Mouse (Mus musculus) kidney, embryonic 14.5 days (tissue): ENCODE measurements at regions not wholly inside any gene's neighbourhood (a gene's known extent, or its start where the extent isn't known, plus 50 kb on each side); places are given as distances from the start of the nearest gene placed in this dataset.
A peak's percentile ranks its signal among the peaks of the same experiment; 100 is the strongest.

Experiments
- ATAC-seq: fragments of 200-750 bp; cut with Nextera tagmentation; 2 replicates; pipeline ENCODE4 v1.8.0; 2017; ENCODE audit warnings: moderate number of reproducible peaks, mild to moderate bottlenecking, moderate TSS enrichment, moderate library complexity; ENCODE audit not compliant: low FRiP score, low TSS enrichment
- H3K27ac ChIP-seq: fragments of 300-500 bp; sonication (generic); 2 replicates; pipeline ENCODE4 v1.5.1; 2014; ENCODE audit warnings: low read depth, mild to moderate bottlenecking, low read length, moderate library complexity, mixed read lengths
- H3K27me3 ChIP-seq: fragments of 300-500 bp; sonication (generic); 2 replicates; pipeline ENCODE4 v1.6.1; 2014; ENCODE audit warnings: mild to moderate bottlenecking, low read length; ENCODE audit not compliant: control insufficient read depth, insufficient read depth
- H3K36me3 ChIP-seq: fragments of 300-500 bp; sonication (generic); 2 replicates; pipeline ENCODE4 v1.6.1; 2014; ENCODE audit warnings: low read length, mixed read lengths; ENCODE audit not compliant: control insufficient read depth, insufficient read depth
- H3K4me1 ChIP-seq: fragments of 300-500 bp; sonication (generic); 2 replicates; pipeline ENCODE4 v1.6.1; 2014; ENCODE audit warnings: low read length, mixed read lengths; ENCODE audit not compliant: control insufficient read depth, insufficient read depth
- H3K4me2 ChIP-seq: fragments of 300-500 bp; sonication (generic); replicated peaks from 2 replicates; pipeline ENCODE4 v1.6.1; 2014; ENCODE audit warnings: low read depth, mild to moderate bottlenecking, low read length
- H3K4me3 ChIP-seq: fragments of 300-500 bp; sonication (generic); 2 replicates; pipeline ENCODE4 v1.5.1; 2014; ENCODE audit warnings: mild to moderate bottlenecking, low read length
- H3K9ac ChIP-seq: fragments of 300-500 bp; sonication (generic); 2 replicates; pipeline ENCODE4 v1.6.1; 2014; ENCODE audit warnings: low read depth, mild to moderate bottlenecking, low read length, moderate library complexity
- H3K9me3 ChIP-seq: fragments of 300-500 bp; sonication (generic); 2 replicates; pipeline ENCODE4 v1.6.1; 2016; ENCODE audit warnings: low read length; ENCODE audit not compliant: control insufficient read depth
- WGBS: fragments of 180-500 bp; shearing (Covaris S2); extraction: QIAGEN DNeasy Blood & Tissue Kit; methylation state at CpG from one replicate; pipeline ENCODE4 v1.1.7; 2014; 5-methylcytosine and 5-hydroxymethylcytosine counted together

GRCm38 (mm10) chr12:99643016-99643415, 79.6 kb upstream of the Foxn3 start:
- peaks cover 25% of the 10 kb centered on the region for H3K9me3 ChIP-seq
- H3K4me2 ChIP-seq = no peak overlapping the region
- H3K4me3 ChIP-seq = no peak overlapping the region
- WGBS = 98% methylated on average over 16 of the region's 16 CpGs
- no peak for ATAC-seq
- no peak overlapping the region for H3K9ac ChIP-seq
- H3K27me3 ChIP-seq = peaks cover 4% of the 10 kb centered on the region
- no peaks in the 10 kb centered on the region for H3K36me3 ChIP-seq
- no peak overlapping the region for H3K27ac ChIP-seq
- no peaks in the 10 kb centered on the region for H3K4me1 ChIP-seq

DNA sequence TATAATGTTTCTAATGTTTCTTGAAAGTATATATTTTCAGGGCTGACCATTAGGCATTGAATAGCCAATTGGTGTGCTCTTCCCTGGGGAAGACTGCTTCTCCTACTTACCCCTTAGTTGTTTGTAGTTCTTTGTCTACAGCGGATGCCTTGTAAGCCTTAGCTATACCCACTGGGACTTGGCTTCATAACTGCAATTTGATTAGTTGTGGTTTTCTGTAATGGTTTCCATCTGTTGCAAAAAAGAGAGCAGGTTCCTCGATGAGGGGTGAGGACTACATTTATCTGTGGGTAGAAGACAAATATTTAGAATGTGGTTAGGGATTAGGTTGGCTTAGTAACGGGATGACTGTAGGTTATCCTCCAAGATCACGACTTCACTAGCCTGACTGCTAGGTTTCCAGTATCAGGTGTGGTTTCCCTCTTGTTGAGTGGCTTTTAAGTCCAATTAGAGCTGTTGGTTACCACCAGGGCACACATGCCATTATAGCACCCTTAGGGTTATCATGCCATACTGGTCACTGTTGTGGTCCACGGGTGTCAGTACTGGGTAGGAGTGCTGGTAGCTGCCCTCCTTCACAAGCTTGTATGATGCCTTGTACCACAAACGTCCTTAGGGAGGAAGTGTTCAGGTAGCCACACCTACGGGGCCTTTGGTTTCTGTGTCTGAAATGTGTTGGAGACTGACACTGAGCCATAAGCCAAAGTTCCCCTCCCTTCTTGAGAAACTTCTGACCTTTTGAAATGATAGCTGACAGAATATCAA, 78.9 kb upstream of the Foxn3 start:
- Histone ChIP-seq H3K9ac (no peak overlapping the region), H3K27ac (no peak overlapping the region), H3K4me3 (no peak overlapping the region), H3K4me1 (no peaks in the 10 kb centered on the region), H3K36me3 (no peaks in the 10 kb centered on the region), H3K9me3 (peaks cover 25% of the 10 kb centered on the region), H3K27me3 (peaks cover 4% of the 10 kb centered on the region), H3K4me2 (no peak overlapping the region)
- 91% methylated on average over 7 of the region's 7 CpGs for WGBS
- no peak for ATAC-seq

DNA sequence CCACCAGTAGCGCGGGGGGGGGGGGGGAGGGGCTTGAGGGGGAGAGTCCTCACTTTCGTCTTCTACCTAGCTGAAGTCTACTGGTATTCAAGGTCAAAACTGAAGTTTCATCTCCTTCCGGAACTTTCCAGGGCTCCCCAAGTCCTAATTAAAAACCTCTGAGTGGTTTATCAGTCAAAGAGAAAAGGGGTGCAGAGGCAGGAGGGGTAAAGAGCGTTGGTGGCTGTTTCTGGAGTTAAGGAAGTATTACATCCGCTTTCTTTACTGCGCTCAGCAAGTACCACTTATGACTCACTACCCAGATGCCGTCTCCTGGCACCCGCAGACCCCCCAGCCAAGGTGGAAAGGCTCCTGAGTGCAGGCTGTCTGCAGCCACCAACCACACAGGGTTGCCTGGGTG, 77.9 kb upstream of the Foxn3 start:
- Histone ChIP-seq H3K4me3 (no peak overlapping the region), H3K36me3 (no peaks in the 10 kb centered on the region), H3K4me2 (peak overlapping the region; percentile 32), H3K9ac (no peak overlapping the region), H3K27me3 (peaks cover 4% of the 10 kb centered on the region), H3K4me1 (no peaks in the 10 kb centered on the region), H3K27ac (no peak overlapping the region), H3K9me3 (peaks cover 25% of the 10 kb centered on the region)
- ATAC-seq = no peak
- WGBS = 57% methylated on average over 7 of the region's 9 CpGs

DNA sequence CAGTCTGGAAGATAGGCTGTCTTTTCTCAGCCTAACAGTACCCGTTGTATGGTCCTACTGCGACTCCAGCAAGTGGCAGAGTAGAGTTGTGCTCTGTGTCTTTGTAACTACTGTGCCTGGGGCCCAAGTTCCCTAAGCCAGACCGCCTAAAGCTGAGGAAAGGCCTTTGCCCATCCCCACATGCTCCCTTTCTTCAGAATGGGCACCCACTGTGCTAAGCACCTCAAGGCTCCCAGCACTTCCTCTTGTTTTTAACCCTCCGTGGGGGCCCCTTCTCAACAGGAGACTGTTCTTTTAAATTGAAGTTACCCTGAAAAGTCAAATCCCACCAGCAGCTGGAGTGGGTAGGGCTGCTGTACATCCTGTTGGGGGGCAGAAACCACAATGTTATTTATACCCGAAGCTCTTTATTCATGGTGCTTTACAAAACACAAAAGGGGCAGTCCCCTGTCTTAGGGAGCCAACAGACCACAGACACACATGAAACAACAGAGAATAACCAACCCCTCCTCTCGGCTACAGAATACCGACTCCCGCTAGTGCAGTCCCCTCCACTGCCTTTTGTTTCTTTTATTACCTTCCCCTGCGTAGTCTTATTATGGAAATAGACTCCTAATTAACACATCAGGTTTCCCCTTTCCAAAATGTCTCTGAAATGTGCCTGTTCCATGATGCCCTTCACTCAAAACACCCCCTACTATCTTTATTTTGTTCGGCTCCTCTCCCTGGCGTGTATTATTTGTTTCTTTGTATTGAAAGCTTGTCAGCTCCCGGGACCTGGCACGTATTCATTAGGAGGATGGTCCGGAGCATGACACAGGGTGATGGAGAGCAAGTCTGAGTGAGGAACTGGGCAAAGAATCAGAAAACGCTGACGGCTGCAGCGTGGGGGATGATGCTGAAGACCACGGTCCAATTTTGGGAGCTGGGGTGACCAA, 77.1 kb upstream of the Foxn3 start:
- Histone ChIP-seq H3K27me3 (peaks cover 4% of the 10 kb centered on the region), H3K4me1 (no peaks in the 10 kb centered on the region), H3K4me2 (peak overlapping the region; percentile 32), H3K9me3 (peaks cover 23% of the 10 kb centered on the region), H3K4me3 (no peak overlapping the region), H3K36me3 (no peaks in the 10 kb centered on the region), H3K9ac (no peak overlapping the region), H3K27ac (no peak overlapping the region)
- WGBS = 16% methylated on average over 18 of the region's 18 CpGs
- no peak for ATAC-seq

- Histone ChIP-seq H3K9ac (no peak overlapping the region), H3K4me2 (no peak overlapping the region), H3K4me3 (no peak overlapping the region), H3K9me3 (peaks cover 19% of the 10 kb centered on the region), H3K36me3 (no peaks in the 10 kb centered on the region), H3K4me1 (no peaks in the 10 kb centered on the region), H3K27ac (no peak overlapping the region), H3K27me3 (peaks cover 4% of the 10 kb centered on the region)
- no peak for ATAC-seq
- WGBS = 37% methylated on average over 8 of the region's 8 CpGs
Observed at GRCm38 (mm10) chr12:99639847-99640213, 76.4 kb upstream of the Foxn3 start.

DNA sequence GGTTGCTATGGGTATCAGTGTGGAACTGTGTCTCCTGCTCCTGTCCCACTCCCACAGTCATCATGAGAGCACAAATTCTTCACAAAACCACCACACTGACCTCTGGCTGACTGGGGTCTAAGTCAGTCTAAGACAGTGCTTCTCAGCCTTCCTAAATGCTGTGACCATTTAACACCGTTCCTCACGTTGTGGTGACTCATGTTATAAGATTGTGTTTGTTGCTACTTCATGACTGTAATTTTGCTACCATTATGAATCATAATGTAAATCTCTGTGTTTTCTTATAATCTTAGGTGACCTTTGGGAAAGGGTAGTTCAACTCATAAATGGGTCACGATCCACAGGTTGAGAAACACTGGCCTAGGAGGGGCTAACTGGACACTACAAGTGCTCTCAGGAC, 75.7 kb upstream of the Foxn3 start:
- peaks cover 4% of the 10 kb centered on the region for H3K27me3 ChIP-seq
- 89% methylated on average over 3 of the region's 3 CpGs for WGBS
- peaks cover 14% of the 10 kb centered on the region for H3K9me3 ChIP-seq
- H3K4me3 ChIP-seq = no peak overlapping the region
- no peak overlapping the region for H3K9ac ChIP-seq
- no peaks in the 10 kb centered on the region for H3K36me3 ChIP-seq
- H3K4me1 ChIP-seq = no peaks in the 10 kb centered on the region
- ATAC-seq = no peak
- no peak overlapping the region for H3K27ac ChIP-seq
- H3K4me2 ChIP-seq = no peak overlapping the region

GRCm38 (mm10) chr12:99637986-99638385, 74.6 kb upstream of the Foxn3 start:
- Histone ChIP-seq H3K27ac (no peak overlapping the region), H3K36me3 (no peaks in the 10 kb centered on the region), H3K4me1 (no peaks in the 10 kb centered on the region), H3K4me2 (no peak overlapping the region), H3K27me3 (peaks cover 4% of the 10 kb centered on the region), H3K9ac (no peak overlapping the region), H3K4me3 (no peak overlapping the region), H3K9me3 (peaks cover 5% of the 10 kb centered on the region)
- ATAC-seq = no peak
- 87% methylated on average over 5 of the region's 5 CpGs for WGBS

DNA sequence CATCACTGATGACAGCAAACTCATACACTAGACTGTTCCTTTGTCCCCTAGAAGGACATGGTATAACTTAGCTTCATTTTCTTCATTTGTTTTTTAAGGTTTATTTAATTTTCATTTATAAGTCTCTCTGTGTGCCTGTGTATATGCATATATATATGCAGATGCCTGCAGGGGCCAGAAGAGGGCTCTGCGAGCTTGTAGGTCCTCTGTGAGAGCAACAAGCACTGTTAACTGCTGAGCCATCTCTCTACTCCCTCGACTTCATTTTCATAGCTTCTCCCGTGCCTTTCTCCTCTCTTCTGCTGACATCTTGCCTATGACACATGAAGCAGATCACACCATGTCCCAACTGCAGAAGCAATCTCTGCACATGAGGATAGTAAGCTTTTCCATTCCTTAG, 72.9 kb upstream of the Foxn3 start:
- H3K27me3 ChIP-seq = peaks cover 4% of the 10 kb centered on the region
- no peaks in the 10 kb centered on the region for H3K36me3 ChIP-seq
- WGBS = 92% methylated on average over 3 of the region's 3 CpGs
- H3K9ac ChIP-seq = no peak overlapping the region
- no peak for ATAC-seq
- H3K4me3 ChIP-seq = no peak overlapping the region
- no peaks in the 10 kb centered on the region for H3K4me1 ChIP-seq
- no peak overlapping the region for H3K4me2 ChIP-seq
- no peaks in the 10 kb centered on the region for H3K9me3 ChIP-seq
- H3K27ac ChIP-seq = no peak overlapping the region

DNA sequence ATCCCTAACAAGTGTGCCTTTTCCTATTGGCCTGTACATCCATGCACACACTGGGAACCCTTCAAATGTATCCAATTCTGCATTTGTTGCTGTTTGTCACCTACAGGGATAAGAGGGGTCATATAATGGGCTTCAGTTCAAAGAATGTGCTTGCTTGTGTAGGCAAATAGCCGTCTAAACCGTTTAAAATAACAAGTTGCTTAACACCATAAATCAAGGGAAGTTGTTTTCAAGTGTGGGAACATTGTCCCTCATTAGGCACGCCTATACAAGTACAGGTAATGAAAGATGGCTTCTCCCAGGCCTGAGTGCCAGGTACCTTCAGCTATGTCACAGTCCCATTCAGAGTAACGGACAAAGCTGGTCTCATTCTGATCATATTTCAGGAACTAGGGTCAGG, 72.0 kb upstream of the Foxn3 start:
- no peak overlapping the region for H3K4me3 ChIP-seq
- no peaks in the 10 kb centered on the region for H3K4me1 ChIP-seq
- no peak overlapping the region for H3K9ac ChIP-seq
- ATAC-seq = no peak
- WGBS = 36% methylated on average over 4 of the region's 4 CpGs
- H3K9me3 ChIP-seq = no peaks in the 10 kb centered on the region
- no peak overlapping the region for H3K4me2 ChIP-seq
- H3K36me3 ChIP-seq = no peaks in the 10 kb centered on the region
- no peak overlapping the region for H3K27ac ChIP-seq
- H3K27me3 ChIP-seq = peaks cover 4% of the 10 kb centered on the region
